Mouse (Mus musculus) ES-E14 (cell line): ENCODE measurements around the gene Csnk2b.

ENCODE experiments used
- MAFK ChIP-seq: IDR thresholded peaks from 2 replicates; pipeline ENCODE4 v1.6.1; 2014; ENCODE audit warnings: mild to moderate bottlenecking, low read depth, low read length, inconsistent platforms; ENCODE audit not compliant: insufficient read depth
- ZC3H11A ChIP-seq: IDR thresholded peaks from 2 replicates; pipeline ENCODE4 v1.6.1; 2012; ENCODE audit warnings: low read depth, mild to moderate bottlenecking, inconsistent platforms, low read length, borderline replicate concordance

DNA sequence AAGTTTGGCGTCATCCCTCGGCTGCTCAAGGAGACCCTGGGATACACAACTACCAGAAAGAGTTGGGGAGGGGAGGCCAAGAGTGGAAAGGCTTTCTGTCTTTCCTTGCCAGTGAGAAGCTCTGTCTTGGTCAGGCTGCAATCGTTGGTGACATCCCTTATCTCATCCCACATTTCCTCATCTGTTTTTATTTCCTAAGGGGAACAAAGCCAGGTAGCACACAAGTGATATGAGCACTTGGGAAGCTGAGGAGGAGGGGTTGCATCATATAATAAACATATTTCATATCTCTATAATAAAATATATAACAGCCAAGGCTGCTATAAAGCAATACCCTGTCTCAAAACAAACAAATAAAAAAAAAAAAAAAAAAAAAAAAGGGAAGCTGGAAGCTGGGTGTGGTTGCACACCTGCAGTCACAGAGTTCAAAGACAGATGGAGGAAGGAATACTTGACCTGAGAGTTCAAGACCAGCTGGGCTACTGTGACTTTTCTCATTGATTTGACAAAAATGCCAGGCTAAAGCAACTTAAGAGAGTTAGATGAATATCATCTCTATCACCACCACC, 37.8 kb downstream of the Csnk2b start:
- TF ChIP-seq MAFK (no peak), ZC3H11A (no peak)
